Mouse (Mus musculus) megakaryocyte progenitor cell, adult 5-6 weeks (primary cell): ENCODE measurements at regions not wholly inside any gene's neighbourhood (a gene's known extent, or its start where the extent isn't known, plus 50 kb on each side); places are given as distances from the start of the nearest gene placed in this dataset.
A peak's percentile ranks its signal among the peaks of the same experiment; 100 is the strongest.

Source experiments
- ATAC-seq: replicated peaks from 2 replicates; pipeline ENCODE4 v1.8.0; 2016; ENCODE audit warnings: mild to moderate bottlenecking, moderate TSS enrichment, inconsistent platforms; ENCODE audit not compliant: poor library complexity

DNA sequence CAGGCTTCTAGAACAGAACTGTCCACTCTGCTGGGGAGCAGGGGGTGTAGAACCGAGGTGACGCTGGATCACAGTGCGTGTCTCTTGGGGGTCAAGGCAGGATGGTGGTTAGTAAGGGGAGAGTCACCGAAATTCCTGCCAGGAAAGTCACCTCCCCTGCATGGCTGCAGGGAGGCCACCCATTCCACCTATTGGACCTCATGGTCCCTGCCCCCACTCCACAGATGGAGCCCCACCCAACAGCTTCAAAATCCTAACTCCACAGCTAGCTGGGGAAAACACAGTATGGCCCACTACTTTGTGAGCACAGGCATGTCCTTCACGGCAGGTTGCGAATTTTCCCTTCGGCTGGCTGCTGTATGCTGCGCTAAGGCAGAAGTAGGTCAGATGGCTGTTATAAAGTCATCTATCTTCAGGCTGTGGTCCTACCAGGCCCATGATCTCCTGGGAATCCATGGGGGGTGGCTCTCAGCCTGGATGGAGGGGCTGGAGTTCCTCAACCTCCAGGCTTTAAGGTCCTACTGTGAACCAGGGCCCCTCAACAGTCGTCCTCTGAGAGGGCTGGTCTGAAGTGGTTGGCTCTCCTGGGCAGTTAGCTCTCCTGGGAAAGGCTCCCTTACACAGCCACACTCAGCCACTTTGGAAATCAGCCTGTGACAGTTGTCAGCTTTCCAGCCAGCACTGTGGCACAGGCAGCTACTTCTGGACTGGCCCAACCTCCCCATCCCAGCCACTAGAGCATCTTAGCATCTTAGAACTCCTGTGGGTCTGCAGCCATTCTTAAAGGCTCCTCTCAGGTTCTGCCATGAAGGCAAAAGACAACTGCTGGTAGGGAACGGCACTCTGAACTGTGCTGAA, 124.0 kb upstream of the Klf14 start:
- no peak for ATAC-seq

DNA sequence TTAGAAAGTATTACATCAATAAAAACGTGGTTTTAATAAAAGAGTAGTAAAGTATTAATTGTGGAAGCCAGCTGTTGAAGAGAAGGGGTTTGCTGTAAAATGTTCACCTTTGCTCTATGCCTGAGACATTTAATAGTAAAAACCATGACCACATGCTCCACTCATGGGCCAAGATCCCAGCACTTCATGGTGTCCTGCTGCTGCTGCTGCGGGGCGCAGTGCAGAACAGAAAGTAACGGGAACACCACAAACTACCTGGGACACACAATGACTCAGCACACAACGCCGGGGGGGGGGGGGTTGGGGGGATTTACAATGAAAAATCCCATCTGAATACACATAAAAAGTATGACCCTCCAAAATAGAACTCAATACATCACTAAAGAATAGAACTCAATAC, 124.8 kb upstream of the Klf14 start:
- no peak for ATAC-seq

DNA sequence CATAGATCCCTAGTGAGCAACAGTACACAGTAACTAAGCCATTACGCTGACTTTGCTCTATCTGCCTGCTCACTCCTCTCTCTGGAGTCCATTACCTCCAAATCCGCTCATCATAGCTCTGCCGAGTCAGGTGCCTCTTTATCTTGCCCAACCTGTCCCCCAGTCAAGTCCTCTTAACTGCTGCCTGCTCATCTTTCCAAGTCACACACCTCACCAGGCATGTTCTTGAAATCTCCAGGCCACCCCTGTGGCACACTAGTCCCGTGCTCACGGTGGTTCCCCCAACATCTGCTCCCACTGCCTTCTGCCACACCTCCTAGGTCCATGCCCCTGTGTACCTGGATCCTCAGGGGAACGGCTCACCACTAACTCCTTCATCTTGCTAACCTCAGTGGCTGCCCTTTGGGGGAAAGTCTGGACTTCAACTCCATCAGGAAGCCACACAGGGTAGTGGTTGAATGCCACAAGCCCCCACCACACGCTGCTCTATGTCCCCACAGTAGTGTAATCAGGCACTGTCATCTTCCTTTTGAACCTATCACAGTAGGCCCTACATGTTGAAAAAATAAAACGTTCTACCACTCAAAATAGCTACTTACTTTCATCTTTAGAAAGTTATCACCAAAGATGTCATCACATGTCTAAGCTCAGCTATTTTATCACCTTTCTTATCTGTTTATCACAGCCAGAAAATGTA, 126.3 kb upstream of the Klf14 start:
- peak; percentile 13 for ATAC-seq

GRCm38 (mm10) chr6:31085760-31086108, 126.9 kb upstream of the Klf14 start:
- ATAC-seq = no peak

GRCm38 (mm10) chr6:31086283-31086682, 127.4 kb upstream of the Klf14 start:
- ATAC-seq = no peak

DNA sequence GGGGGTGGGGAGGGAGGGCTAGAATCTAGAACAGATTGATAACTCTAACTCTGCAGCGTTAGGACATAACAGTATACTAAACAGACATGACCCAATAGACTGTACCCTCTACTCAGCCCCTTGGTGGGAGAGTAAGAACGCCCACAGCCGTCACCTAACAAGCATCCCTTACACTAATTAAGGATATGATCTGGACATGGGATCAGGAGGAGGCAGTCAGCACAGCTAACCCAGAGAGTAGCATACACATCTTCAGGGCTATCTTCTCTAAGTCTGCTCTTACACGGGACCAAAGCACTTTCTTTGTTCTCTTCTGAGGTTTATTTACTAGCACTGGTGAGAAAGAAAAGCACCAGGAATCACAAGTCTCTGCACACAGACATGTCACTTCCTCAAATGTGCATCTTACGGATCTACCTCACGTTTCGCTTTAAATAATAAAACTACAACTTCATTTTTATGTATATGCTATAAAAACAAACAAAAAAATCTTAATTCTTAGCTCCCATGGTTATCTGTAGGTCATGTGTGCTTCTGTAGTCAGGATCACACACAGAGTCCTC, 128.0 kb upstream of the Klf14 start:
- ATAC-seq = no peak

DNA sequence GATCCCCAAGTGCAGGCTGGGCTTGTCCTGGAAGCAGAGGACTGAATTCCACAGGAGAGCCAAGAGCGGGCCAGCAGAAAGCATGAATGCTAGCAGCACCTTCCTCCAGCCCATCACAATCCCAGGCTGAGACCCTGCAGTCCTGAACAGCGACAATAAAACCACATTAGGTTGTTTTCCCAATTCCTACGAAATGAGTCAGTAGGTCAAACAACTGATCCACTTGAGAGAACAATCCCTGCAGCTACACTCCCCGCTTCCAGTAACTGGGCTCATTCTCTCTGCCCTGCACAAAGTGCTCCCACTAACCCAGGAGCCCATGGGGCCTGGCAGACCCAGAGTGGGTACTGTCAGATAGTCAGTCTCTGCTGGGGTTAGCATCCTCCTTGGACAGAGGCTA, 128.6 kb upstream of the Klf14 start:
- ATAC-seq = no peak

DNA sequence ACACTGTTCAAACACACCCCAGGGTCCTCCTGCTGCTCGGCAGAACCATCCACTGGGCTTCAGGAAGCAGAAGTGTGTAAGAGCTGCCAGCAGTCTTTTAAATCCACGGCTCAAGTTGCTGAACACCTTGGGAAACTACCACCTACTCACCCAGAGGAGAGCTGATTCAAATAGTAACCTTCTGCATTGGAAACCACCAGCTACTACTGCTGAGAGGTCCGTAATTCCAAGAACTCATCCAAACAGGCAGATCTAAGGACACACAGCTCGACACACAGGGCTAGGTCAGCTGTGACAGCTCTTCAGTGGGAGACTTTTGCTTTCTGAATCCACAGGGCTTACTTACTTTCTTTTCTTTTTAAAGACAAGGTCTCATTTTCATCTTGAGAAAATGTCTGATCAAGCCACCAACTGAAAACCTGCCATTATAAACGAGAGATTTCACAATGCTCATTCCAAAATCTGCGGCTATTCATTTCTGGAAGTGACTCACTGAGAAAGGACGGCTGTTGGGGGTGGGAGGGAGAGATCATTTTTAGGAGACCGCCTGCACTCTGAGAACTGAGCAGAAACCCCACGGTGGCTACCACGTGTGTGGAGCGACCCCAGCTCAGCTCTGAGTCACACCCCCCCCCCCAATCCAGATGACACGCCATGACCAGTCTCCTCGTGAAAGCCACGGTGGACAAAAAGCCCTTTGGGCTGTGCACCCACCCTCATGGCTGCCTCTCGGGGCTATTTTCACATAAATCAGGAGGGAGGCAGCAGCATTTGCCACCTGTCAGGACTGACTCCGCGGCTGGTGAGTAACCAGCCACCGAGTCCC, 129.5 kb upstream of the Klf14 start:
- ATAC-seq = peak; percentile 49

DNA sequence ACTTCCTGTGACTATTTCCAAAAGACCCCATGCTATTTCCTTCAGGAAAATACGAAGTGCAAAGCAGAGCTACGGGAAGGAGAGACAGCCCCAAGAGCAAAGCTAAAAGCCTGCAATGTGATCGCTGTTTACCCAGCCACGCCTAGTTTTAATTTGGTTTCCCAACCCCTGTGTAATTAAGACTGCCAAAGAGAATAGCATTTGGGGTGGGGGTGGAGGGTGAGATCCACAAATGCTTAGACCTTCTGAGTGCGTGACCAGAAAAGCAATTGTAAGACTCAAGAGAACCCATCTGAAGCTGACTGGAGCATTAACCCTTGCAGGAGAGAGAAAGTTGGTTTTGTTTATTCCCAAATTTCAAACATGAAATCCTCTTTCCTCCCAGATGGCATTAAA, 130.1 kb upstream of the Klf14 start:
- no peak for ATAC-seq

GRCm38 (mm10) chr6:31090288-31090687, 131.4 kb upstream of the Klf14 start:
- no peak for ATAC-seq

DNA sequence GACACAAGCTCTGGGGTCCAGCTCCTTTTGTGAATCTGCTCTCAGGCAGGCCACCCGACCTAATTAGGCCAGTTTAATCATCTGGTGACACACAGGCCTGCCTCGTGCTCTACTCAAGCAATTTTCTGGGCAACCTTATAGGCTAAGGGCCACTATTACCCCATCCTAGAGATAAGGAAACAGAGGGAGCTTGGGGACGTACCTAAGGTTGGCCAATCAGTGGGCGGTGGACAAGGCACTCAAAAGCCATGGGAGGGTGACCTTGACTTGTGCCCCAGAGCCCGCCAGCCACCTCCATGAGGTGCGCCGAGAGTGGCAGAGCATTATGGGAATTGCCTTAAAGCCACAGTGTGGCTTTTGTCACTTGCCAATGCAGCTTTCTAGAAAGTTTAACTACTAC, 131.9 kb upstream of the Klf14 start:
- no peak for ATAC-seq

GRCm38 (mm10) chr6:31092324-31092723, 133.4 kb upstream of the Klf14 start:
- ATAC-seq = no peak

DNA sequence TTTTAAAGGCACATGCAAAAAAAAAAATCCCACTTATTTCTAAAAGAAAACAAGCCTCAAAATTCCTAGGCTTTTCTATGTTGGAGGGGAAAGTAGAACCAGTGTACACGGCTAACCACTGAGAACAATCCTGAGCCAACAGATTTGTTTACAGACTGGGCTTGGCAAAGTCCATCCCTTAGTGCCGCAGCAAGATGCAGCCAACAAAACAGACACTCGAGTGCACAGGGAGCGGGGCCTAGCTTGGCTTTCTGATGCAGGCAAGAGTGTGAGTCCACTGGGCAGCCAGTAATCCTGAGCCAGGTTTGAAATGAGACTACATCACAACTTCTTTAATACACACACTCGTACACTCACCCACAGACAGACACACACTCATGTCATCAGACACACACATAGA, 133.9 kb upstream of the Klf14 start:
- no peak for ATAC-seq

DNA sequence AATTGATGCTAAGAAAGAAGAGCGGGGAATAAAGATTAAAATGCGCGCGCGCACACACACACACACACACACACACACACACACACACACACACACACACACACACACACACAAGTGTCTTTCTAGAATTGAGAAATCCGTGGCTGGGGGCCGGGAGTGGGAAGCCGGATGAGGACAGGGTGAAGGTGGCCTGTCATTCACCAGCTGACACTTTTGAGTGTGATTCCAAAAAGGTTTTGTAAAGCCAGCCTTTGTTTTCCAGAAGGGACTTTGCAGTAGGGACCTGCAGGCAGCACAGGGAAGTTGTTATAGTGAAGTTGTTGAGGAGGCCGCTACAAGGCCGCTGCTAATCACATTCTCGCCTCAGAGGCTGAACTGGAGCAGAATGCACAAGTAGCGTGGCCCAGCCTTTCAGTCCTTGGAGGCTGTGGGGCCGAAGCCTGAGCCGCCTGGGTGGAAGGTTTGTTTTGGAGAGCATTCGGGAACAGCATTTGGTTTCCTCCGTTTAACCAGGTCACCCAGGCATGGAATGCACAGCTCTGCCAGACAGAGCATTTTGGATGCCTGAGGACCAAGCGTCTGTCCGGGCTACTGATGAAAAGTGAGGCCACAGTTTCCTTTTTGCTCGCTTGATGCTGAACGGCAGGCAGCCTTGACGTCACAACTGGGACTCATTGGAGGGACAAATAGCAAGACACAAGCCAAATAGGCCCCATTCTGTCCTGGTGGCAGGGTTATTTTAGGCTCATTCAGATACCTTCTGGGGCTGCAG, 137.3 kb upstream of the Klf14 start:
- ATAC-seq = no peak

DNA sequence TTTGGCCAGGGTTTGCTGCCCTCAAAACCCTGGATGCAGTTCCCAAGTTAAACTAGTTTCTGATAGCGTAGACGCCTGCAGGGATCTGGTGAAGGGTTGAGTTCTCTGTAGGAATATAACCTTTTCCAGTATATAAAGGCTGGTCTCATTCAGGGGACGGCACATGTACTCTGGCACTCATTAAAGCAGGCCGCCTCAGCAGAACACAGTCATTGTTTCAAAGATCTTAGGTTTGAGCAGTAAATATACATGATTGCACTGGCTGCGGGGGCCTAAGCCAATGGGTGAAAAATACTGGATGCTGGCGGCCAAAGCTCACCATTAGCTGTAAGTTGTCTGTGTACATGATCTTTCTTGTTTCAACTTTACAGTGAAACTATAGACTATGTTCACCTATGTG, 137.9 kb upstream of the Klf14 start:
- no peak for ATAC-seq

- ATAC-seq = no peak
Observed at GRCm38 (mm10) chr6:31097254-31097653, 138.4 kb upstream of the Klf14 start.

- no peak for ATAC-seq
Observed at GRCm38 (mm10) chr6:31098106-31098505, 139.2 kb upstream of the Klf14 start.

GRCm38 (mm10) chr6:31100084-31100579, 141.3 kb upstream of the Klf14 start:
- no peak for ATAC-seq

DNA sequence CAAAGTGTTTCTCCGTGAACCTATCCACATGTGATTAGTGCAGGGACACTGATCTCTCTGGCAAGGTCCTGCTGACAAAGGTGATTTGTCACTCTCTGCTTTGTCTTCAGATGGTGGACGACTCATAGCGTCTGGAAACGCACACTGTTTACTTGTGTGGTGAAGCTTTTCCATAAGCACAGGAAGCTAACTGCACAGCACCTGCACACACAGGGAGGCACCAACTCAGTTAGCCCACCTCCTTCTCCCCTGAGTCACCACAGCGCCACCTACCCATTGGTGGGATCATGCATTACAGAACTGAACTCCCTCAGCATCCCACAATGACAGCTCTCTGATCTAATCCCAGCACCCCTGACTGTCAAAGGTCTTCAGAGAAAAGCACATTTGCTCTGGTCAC, 141.9 kb upstream of the Klf14 start:
- peak; percentile 83 for ATAC-seq

GRCm38 (mm10) chr6:31106144-31106836, 147.4 kb upstream of the Klf14 start:
- ATAC-seq = no peak
